Mouse (Mus musculus) cerebellum, adult 2 months (tissue): Measurements from ENCODE around the gene Lmntd1. TPM values are rescaled to one million over a fixed set of nuclear protein-coding genes. Genes with fewer than 3 reads are reported as not detected.
A peak's percentile ranks its signal among the peaks of the same experiment; 100 is the strongest.

Experiments
- DNase-seq, 2 experiments: peaks; one replicate each; pipeline ENCODE4 v3.0.0; 2021
- H3K27ac ChIP-seq: fragments of 200-500 bp; 2 replicates; pipeline ENCODE4 v1.5.1; 2012; ENCODE audit warnings: low read length, control low read depth, inconsistent platforms; ENCODE audit not compliant: insufficient read depth
- H3K27me3 ChIP-seq: fragments of 200-500 bp; 2 replicates; pipeline ENCODE4 v1.6.1; 2012; ENCODE audit warnings: inconsistent platforms, mild to moderate bottlenecking, low read length, moderate library complexity; ENCODE audit not compliant: control insufficient read depth, insufficient read depth
- H3K4me1 ChIP-seq: fragments of 200-500 bp; 2 replicates; pipeline ENCODE4 v1.6.1; 2011; ENCODE audit warnings: low read length; ENCODE audit not compliant: control insufficient read depth, insufficient read depth
- H3K4me3 ChIP-seq: fragments of 200-500 bp; replicated peaks from 2 replicates; pipeline ENCODE3; 2011; ENCODE audit warnings: mild to moderate bottlenecking, low read depth, low read length, control low read depth; ENCODE audit not compliant: insufficient read depth
- CTCF ChIP-seq: fragments of 200-500 bp; IDR thresholded peaks from 2 replicates; pipeline ENCODE4 v1.5.1; 2011; ENCODE audit warnings: low read depth, mild to moderate bottlenecking, control low read depth, low read length, moderate library complexity, borderline replicate concordance; ENCODE audit not compliant: insufficient read depth
- POLR2A ChIP-seq: fragments of 200-500 bp; IDR thresholded peaks from 2 replicates; pipeline ENCODE4 v1.6.1; 2011; ENCODE audit warnings: low read length, control low read depth, borderline replicate concordance; ENCODE audit not compliant: insufficient read depth
- WGBS: fragments of 180-500 bp; shearing (Covaris S2); methylation state at CpG from one replicate; pipeline ENCODE4 v1.1.7; 2018; 5-methylcytosine and 5-hydroxymethylcytosine counted together
- polyA plus RNA-seq: library from polyadenylated mRNA; depleted of rRNA; stranded (reverse); fragments of >200 nt; gene quantifications from 2 replicates; pipeline ENCODE4 v1.2.3, GENCODE M21; 2012

Lmntd1 gene
- polyA plus RNA-seq, 1 experiment: 0.70 TPM

DNA sequence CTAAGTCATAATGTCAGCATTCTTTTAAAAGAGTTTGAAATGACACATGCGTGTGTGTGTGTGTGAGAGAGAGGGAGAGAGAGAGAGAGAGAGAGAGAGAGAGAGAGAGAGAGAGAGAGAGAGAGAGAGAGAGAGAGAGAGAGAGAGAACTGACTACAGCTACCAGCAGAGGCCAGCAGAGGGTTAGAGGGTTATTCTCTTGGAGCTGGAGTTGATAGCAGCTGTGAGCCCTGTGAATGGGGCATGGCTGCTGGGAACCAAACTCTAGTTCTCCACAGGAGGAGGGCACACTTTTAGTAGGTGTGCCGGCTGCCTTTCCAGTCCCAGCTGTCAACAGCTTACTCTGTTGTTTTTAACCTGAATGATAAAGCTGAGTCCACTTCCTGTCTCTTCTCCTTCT lies 242.1 kb downstream of the Lmntd1 start:
- TF ChIP-seq POLR2A (no peak), CTCF (no peak)
- H3K27ac ChIP-seq: no peak overlapping the region
- no peak for DNase-seq
- 48% methylated on average over 2 of the region's 2 CpGs for WGBS
- H3K27me3 ChIP-seq: no peaks in the 10 kb centered on the region
- H3K4me1 ChIP-seq: no peaks in the 10 kb centered on the region; the same call in 1 of the 2 replicates
- no peak overlapping the region for H3K4me3 ChIP-seq

- Histone ChIP-seq H3K4me3 (no peak overlapping the region), H3K27ac (no peak overlapping the region), H3K27me3 (no peaks in the 10 kb centered on the region), H3K4me1 (no peaks in the 10 kb centered on the region; the same call in 1 of the 2 replicates)
- TF ChIP-seq CTCF (no peak), POLR2A (no peak)
- DNase-seq: no peak
- 96% methylated on average over 4 of the region's 4 CpGs for WGBS
These were observed 242.5 kb downstream of the Lmntd1 start for GRCm38 (mm10) chr6:145371586-145371985.

- Histone ChIP-seq H3K4me3 (no peak overlapping the region), H3K27me3 (no peaks in the 10 kb centered on the region), H3K4me1 (no peaks in the 10 kb centered on the region; the same call in 1 of the 2 replicates), H3K27ac (no peak overlapping the region)
- no peak for DNase-seq
- TF ChIP-seq POLR2A (no peak), CTCF (no peak)
- 71% methylated on average over 3 of the region's 3 CpGs for WGBS
These were observed 243.8 kb downstream of the Lmntd1 start for GRCm38 (mm10) chr6:145370302-145370701.

DNA sequence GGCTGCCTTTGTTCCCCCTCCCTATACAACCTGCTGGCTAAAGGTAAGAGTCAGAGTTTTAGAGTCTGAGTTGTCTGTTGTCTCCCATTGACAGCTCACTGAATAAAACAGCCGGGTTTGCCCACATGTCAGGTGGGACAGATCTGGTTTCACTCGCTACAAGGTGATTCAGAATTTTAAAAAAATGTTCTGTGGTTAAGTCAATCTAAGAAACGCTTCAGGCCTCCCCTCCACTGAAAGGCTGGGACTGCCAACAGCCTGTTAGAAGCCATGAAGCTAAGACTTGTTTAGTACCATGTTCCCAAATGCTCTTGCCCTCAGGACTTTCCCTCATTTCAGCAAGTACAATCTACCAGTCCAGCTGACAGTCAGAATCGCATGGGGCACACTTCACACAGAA lies 244.8 kb downstream of the Lmntd1 start:
- H3K4me1 ChIP-seq: no peaks in the 10 kb centered on the region; the same call in 1 of the 2 replicates
- TF ChIP-seq POLR2A (no peak), CTCF (no peak)
- no peak overlapping the region for H3K27ac ChIP-seq
- DNase-seq: no peak
- no peaks in the 10 kb centered on the region for H3K27me3 ChIP-seq
- no peak overlapping the region for H3K4me3 ChIP-seq
- 82% methylated on average over 4 of the region's 4 CpGs for WGBS

DNA sequence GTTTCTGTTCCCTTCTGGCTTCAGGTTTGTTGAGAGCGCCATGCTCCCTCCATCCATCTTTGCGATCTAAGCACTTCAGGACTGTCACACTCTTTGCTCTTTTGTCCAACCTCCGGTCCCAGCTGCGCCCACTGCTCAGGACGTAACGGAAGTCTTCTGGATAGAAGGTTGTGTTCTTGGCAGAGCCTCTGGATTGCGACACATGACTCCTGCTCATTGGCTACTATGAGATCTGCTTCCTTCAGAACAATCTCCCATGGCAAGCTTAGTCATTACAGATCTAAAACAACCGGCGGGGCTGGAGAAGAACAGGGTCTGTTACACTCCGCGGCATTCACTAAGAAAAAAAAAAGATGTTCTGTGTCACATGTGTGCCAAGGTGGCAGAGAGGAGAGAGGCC lies 247.6 kb downstream of the Lmntd1 start:
- Histone ChIP-seq H3K27ac (no peak overlapping the region), H3K4me3 (no peak overlapping the region), H3K27me3 (no peaks in the 10 kb centered on the region), H3K4me1 (no peaks in the 10 kb centered on the region)
- no peak for DNase-seq
- TF ChIP-seq CTCF (no peak), POLR2A (no peak)
- WGBS: 92% methylated on average over 11 of the region's 11 CpGs

- 82% methylated on average over 7 of the region's 7 CpGs for WGBS
- DNase-seq: no peak
- Histone ChIP-seq H3K27ac (no peak overlapping the region), H3K4me1 (no peaks in the 10 kb centered on the region), H3K27me3 (no peaks in the 10 kb centered on the region), H3K4me3 (no peak overlapping the region)
- TF ChIP-seq POLR2A: no peak
- TF ChIP-seq CTCF: no peak
These were observed 250.4 kb downstream of the Lmntd1 start for GRCm38 (mm10) chr6:145363698-145364097.

GRCm38 (mm10) chr6:145361109-145361694 lies 252.9 kb downstream of the Lmntd1 start:
- Histone ChIP-seq H3K4me3 (no peak overlapping the region), H3K27ac (no peak overlapping the region), H3K27me3 (no peaks in the 10 kb centered on the region), H3K4me1 (no peaks in the 10 kb centered on the region)
- TF ChIP-seq CTCF: no peak
- no peak for TF ChIP-seq POLR2A
- 86% methylated on average over 12 of the region's 12 CpGs for WGBS
- no peak for DNase-seq

DNA sequence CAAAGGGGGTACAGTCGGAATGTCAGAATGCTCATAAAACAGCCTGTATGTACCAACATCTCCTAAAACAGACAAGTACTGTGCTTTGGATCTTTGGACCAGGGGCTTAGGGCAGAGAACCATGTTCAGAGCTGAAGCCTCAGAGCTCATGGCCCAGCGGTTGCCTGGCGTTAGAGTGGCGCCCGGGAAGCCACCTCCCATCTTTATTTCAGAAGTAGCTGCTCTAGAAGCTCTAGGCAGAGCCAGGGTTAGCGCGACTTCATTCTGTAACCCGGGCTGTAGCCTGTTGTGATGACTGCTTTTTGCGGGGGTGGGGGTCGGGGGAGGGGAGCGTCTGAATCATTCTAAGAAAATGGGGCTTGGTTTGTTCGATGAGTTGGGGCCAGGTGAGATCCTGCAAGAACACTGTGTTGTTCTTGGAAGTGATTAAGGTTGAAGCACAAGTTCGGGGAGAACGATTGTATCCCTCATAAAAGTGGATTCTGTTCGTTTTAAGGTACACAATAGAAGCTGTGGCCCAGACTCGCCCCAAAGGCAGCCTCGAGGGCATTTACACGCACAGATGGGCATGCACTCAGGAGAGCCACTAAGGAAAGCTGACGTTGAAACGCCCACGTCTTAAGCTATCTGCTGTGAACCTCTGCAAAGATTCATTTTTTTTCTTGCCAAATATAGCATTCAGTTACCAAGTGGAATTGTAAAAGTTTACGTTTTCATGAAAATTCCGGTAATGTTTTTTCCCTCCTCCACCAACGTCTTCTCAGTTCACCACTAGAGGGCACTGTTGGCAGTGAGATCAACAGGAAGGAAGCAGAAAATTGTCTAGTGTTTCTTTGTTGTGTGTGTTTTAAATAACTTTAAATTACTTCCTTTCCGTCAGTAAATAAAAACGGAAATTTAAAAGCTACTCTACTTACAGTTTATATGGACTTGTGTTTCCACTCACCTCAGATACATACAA lies 254.4 kb downstream of the Lmntd1 start:
- Histone ChIP-seq H3K4me1 (no peaks in the 10 kb centered on the region), H3K27ac (no peak overlapping the region), H3K4me3 (no peak overlapping the region), H3K27me3 (no peaks in the 10 kb centered on the region)
- 37% methylated on average over 26 of the region's 26 CpGs for WGBS
- DNase-seq: peak; percentile 43 to 49
- peak; percentile 40; the same call in 1 of the 2 replicates for TF ChIP-seq CTCF
- TF ChIP-seq POLR2A: no peak

- no peak for TF ChIP-seq CTCF
- TF ChIP-seq POLR2A: no peak
- no peaks in the 10 kb centered on the region for H3K27me3 ChIP-seq
- H3K4me3 ChIP-seq: no peak overlapping the region
- no peaks in the 10 kb centered on the region for H3K4me1 ChIP-seq
- WGBS: 80% methylated on average over 9 of the region's 9 CpGs
- DNase-seq: no peak
- H3K27ac ChIP-seq: no peak overlapping the region
These were observed 256.1 kb downstream of the Lmntd1 start for GRCm38 (mm10) chr6:145358001-145358400.
